Mouse (Mus musculus) heart, embryonic 11.5 days (tissue): ENCODE results near the gene Vrtn. TPM values are rescaled to one million over a fixed set of nuclear protein-coding genes. Genes with fewer than 3 reads are reported as not detected.

Experiments used
- ATAC-seq: fragments of 200-750 bp; cut with Nextera tagmentation; replicated peaks from 2 replicates; pipeline ENCODE4 v1.8.0; 2017; ENCODE audit warnings: moderate library complexity; ENCODE audit not compliant: insufficient number of reproducible peaks, low FRiP score, low TSS enrichment
- H3K27ac ChIP-seq: fragments of 300-500 bp; sonication (generic); 2 replicates; pipeline ENCODE4 v1.5.1; 2014; ENCODE audit warnings: mild to moderate bottlenecking, low read depth, low read length
- H3K27me3 ChIP-seq: fragments of 300-500 bp; sonication (generic); 2 replicates; pipeline ENCODE4 v1.6.1; 2014; ENCODE audit warnings: mild to moderate bottlenecking, low read length, mixed read lengths; ENCODE audit not compliant: control insufficient read depth, insufficient read depth
- H3K36me3 ChIP-seq: fragments of 300-500 bp; sonication (generic); 2 replicates; pipeline ENCODE4 v1.6.1; 2014; ENCODE audit warnings: mild to moderate bottlenecking, low read length, moderate library complexity, mixed read lengths; ENCODE audit not compliant: control insufficient read depth, insufficient read depth
- H3K4me1 ChIP-seq: fragments of 300-500 bp; sonication (generic); 2 replicates; pipeline ENCODE4 v1.6.1; 2014; ENCODE audit warnings: low read length; ENCODE audit not compliant: control insufficient read depth, insufficient read depth
- H3K4me2 ChIP-seq: fragments of 300-500 bp; sonication (generic); 2 replicates; pipeline ENCODE4 v1.6.1; 2014; ENCODE audit warnings: mild to moderate bottlenecking, moderate library complexity
- H3K4me3 ChIP-seq: fragments of 300-500 bp; sonication (generic); 2 replicates; pipeline ENCODE4 v1.5.1; 2014; ENCODE audit warnings: low read depth, low read length
- H3K9ac ChIP-seq: fragments of 300-500 bp; sonication (generic); 2 replicates; pipeline ENCODE4 v1.6.1; 2014; ENCODE audit warnings: mild to moderate bottlenecking, low read depth, low read length, moderate library complexity
- H3K9me3 ChIP-seq: fragments of 300-500 bp; sonication (generic); replicated peaks from 2 replicates; pipeline ENCODE4 v1.6.1; 2016; ENCODE audit warnings: low read length; ENCODE audit not compliant: control insufficient read depth
- WGBS: fragments of 180-500 bp; shearing (Covaris S2); extraction: QIAGEN DNeasy Blood & Tissue Kit; methylation state at CpG from one replicate; pipeline ENCODE4 v1.1.7; 2014; ENCODE audit not compliant: insufficient replicate concordance; 5-methylcytosine and 5-hydroxymethylcytosine counted together
- polyA plus RNA-seq: library from polyadenylated mRNA; unstranded; fragments of >200 nt; fragmentation: Nextera tagmentation; extraction: Ambion mirVana; gene quantifications from 2 replicates; pipeline ENCODE4 v1.2.1, GENCODE M21; 2014

Vrtn gene
- not detected in 2 replicates for polyA plus RNA-seq

DNA sequence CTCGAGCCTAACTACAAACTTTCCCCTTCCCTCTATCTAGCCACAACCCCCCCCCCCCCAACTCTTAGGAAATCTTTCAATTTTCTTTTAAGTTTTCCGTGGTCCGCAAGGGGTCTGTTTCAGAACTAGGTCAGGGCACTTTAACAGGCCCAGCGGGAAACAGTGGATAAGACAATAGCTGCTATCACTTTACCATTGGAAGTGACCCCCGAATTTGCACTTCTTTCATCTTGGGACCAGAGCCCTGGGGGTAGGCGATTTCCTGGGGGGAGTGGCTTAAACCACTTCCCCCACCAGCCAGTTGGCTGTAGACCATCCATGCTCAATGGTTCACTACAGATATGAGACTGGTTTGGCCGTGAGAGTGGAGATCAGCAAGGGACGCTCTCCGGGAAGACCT, at the start of gene Vrtn:
TSS of gene Vrtn (plus strand) at position 366 of the 400 bp plus-strand sequence.
- H3K9me3 ChIP-seq = no peaks in the 10 kb centered on the region
- ATAC-seq = no peak
- H3K9ac ChIP-seq = no peak within 1 kb of the TSS
- H3K27ac ChIP-seq = no peak within 1 kb of the TSS
- no peak within 1 kb of the TSS for H3K4me3 ChIP-seq
- H3K4me2 ChIP-seq = peak within 1 kb of the TSS; percentile 34; the same call in 1 of the 2 replicates
- peaks cover 44% of the 10 kb centered on the region for H3K27me3 ChIP-seq
- 8% methylated on average over 9 of the region's 9 CpGs for WGBS
- H3K36me3 ChIP-seq = no peaks in the 10 kb centered on the region
- no peaks in the 10 kb centered on the region; the same call in 1 of the 2 replicates for H3K4me1 ChIP-seq

DNA sequence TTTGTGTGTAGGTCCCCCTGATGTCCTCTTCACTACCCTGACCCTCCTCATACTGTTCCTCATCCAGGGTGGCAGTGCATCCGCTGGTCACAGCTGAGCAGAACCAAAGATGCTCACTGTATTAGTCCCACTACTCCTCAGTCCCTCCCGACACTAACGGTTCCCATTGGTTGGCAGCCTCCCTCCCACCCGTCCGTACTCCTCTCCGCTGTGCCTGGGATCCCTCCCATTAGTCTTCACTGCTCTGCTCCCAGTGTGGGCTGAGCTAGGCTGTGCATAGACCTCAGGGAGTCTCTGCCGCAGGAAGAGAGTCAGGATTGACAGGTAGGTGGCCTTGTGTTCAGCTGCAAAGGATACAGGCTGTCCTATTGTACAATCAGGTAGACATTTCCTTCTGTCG, 42.5 kb upstream of the Vrtn start:
- Histone ChIP-seq H3K27ac (no peak overlapping the region), H3K27me3 (peaks cover 15% of the 10 kb centered on the region), H3K9me3 (no peaks in the 10 kb centered on the region), H3K4me2 (no peak overlapping the region), H3K9ac (no peak overlapping the region), H3K4me1 (no peaks in the 10 kb centered on the region), H3K4me3 (no peak overlapping the region), H3K36me3 (peaks cover 4% of the 10 kb centered on the region)
- no peak for ATAC-seq
- 22% methylated on average over 8 of the region's 8 CpGs for WGBS

DNA sequence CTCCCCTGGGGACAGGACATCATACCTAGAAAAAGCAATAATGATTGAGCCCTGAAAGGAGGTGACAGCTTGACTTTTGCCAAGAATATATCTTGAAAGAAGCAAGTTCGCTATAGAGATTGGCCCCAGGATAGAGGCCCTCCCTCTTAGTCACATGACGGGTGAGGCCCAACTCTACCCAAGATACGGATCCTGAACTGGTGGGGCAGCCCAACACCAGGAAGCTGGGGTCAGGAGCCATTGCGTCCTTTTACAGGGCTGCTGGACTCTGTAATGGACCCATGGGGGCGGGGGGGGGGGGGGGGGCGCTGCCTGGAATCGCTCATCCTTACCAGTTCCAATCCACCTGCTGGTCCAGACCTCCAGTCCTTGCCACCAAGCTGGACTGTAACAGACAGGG, 36.8 kb upstream of the Vrtn start:
- 73% methylated on average over 6 of the region's 7 CpGs for WGBS
- no peak overlapping the region for H3K4me2 ChIP-seq
- H3K9me3 ChIP-seq = no peaks in the 10 kb centered on the region
- no peak for ATAC-seq
- peaks cover 10% of the 10 kb centered on the region for H3K36me3 ChIP-seq
- H3K27ac ChIP-seq = no peak overlapping the region
- no peaks in the 10 kb centered on the region for H3K4me1 ChIP-seq
- peaks cover 4% of the 10 kb centered on the region for H3K27me3 ChIP-seq
- no peak overlapping the region for H3K9ac ChIP-seq
- H3K4me3 ChIP-seq = no peak overlapping the region

DNA sequence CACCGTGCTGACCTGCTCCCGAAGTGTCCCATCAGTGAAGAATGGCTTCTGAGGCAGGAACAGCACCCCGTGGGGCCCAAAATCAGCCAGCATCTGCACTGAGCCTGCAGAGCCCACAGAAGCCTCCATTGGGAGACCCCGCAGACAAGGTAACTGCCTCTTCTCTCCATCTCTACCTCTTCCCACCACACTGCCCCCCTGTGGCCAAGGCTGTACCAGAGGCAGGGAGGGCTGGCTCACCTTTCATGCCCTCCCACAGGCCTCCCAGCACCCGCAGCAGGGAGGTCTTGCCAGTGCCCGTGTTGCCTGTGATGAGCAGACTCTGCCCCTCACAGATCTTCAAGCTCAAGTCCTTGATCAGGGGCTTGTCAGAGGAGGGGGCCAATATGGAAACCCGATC, 35.0 kb upstream of the Vrtn start:
- Histone ChIP-seq H3K27me3 (no peaks in the 10 kb centered on the region), H3K9me3 (no peaks in the 10 kb centered on the region), H3K36me3 (peaks cover 10% of the 10 kb centered on the region), H3K4me1 (no peaks in the 10 kb centered on the region), H3K4me2 (no peak overlapping the region), H3K9ac (no peak overlapping the region), H3K27ac (no peak overlapping the region), H3K4me3 (no peak overlapping the region)
- no peak for ATAC-seq
- 69% methylated on average over 7 of the region's 7 CpGs for WGBS

DNA sequence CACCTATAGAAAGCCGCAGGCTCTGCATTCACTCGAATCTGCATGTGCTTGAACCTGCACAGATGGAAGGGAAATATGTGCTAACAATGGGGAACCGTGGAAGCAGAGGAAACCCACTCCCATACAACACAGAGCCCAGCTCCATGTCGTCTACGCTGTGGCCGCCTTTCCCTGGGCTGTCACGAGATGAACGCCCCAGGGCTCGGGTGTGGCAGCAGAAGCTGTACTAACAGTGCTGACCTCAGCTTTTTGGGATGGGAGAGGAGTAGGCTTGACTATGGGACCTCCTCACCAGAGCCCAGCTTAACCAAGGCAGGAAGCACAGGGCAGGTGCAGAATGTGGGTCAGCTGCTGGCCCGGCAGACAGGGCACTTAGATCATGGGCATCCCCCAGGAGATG, 29.1 kb upstream of the Vrtn start:
- Histone ChIP-seq H3K4me2 (no peak overlapping the region), H3K27ac (no peak overlapping the region), H3K9me3 (no peaks in the 10 kb centered on the region), H3K4me1 (peaks cover 2% of the 10 kb centered on the region; the same call in 1 of the 2 replicates), H3K27me3 (no peaks in the 10 kb centered on the region), H3K4me3 (no peak overlapping the region), H3K36me3 (peaks cover 7% of the 10 kb centered on the region; the same call in 1 of the 2 replicates), H3K9ac (no peak overlapping the region)
- WGBS = 87% methylated on average over 10 of the region's 10 CpGs
- ATAC-seq = no peak

DNA sequence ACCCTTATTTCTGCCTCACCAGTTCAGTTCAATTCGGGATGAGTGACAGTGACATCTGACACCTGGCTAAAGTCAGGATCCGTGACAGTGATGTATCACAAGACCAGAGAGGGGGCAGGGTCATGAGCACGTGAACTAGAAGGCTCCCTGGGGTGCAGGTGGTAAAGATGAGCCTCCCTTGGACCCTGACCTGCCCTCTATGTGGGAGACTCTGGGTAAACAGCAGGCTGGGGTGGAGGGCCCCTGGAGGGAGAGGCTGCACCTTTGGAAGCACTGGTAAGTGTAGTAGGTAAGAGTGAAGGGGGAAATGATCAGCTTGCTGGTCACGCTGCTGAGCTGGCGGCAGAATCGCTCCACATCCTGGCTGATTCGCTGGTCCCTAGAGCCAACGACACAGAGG, 28.3 kb upstream of the Vrtn start:
- Histone ChIP-seq H3K4me3 (no peak overlapping the region), H3K4me1 (peaks cover 2% of the 10 kb centered on the region; the same call in 1 of the 2 replicates), H3K27me3 (no peaks in the 10 kb centered on the region), H3K36me3 (0 out of 2 replicates have a peak, but pooled peaks cover 1% of the 10 kb centered on the region), H3K4me2 (no peak overlapping the region), H3K9ac (no peak overlapping the region), H3K9me3 (no peaks in the 10 kb centered on the region), H3K27ac (no peak overlapping the region)
- WGBS = 53% methylated on average over 8 of the region's 8 CpGs
- no peak for ATAC-seq

DNA sequence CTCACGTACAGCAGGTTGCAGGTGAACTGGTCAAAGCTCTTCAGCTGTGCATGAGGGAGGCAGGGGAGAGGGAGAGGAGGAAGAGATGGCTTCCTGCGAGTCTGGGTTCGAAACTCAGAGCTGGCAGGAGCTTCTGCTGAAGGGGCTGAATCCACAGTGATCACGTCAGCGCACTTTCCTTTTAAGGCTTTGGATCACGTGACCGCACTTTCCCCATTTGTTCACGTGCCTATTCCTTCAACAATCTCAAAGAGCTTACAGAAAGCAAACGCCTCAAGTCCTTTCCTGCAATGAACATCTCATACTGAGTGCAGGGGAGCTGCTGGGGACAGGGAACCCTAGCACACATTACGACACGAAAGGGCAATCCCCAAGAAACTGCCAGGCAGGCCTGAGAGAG, 26.8 kb upstream of the Vrtn start:
- no peak overlapping the region for H3K4me3 ChIP-seq
- H3K27ac ChIP-seq = no peak overlapping the region
- WGBS = 76% methylated on average over 11 of the region's 11 CpGs
- no peaks in the 10 kb centered on the region for H3K9me3 ChIP-seq
- H3K36me3 ChIP-seq = no peaks in the 10 kb centered on the region
- H3K27me3 ChIP-seq = no peaks in the 10 kb centered on the region
- H3K4me1 ChIP-seq = peaks cover 2% of the 10 kb centered on the region; the same call in 1 of the 2 replicates
- no peak overlapping the region for H3K9ac ChIP-seq
- no peak overlapping the region for H3K4me2 ChIP-seq
- no peak for ATAC-seq

DNA sequence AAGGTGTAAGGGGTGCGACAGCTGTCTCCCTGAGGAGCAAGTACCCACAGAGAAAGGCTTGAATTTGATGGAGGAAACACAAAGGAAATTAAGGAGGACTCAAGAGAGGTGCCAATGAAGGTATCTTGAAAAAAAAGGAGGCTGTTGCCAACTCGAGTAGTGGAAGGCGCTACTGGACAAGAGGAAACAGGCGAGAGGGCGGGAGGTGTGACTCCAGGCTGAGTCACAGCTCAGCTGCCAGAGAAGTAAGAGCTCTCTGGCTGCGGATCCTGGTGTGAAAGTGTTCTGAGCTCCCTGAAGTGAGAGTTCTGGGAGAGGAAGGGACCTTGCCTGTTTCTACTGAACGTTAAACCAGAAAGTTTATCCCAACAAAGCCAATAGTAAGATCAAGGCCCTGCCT, 26.3 kb upstream of the Vrtn start:
- ATAC-seq = no peak
- H3K4me3 ChIP-seq = no peak overlapping the region
- no peaks in the 10 kb centered on the region for H3K36me3 ChIP-seq
- peaks cover 2% of the 10 kb centered on the region; the same call in 1 of the 2 replicates for H3K4me1 ChIP-seq
- no peaks in the 10 kb centered on the region for H3K9me3 ChIP-seq
- no peak overlapping the region for H3K27ac ChIP-seq
- H3K27me3 ChIP-seq = no peaks in the 10 kb centered on the region
- H3K4me2 ChIP-seq = no peak overlapping the region
- H3K9ac ChIP-seq = no peak overlapping the region
- 46% methylated on average over 7 of the region's 7 CpGs for WGBS

DNA sequence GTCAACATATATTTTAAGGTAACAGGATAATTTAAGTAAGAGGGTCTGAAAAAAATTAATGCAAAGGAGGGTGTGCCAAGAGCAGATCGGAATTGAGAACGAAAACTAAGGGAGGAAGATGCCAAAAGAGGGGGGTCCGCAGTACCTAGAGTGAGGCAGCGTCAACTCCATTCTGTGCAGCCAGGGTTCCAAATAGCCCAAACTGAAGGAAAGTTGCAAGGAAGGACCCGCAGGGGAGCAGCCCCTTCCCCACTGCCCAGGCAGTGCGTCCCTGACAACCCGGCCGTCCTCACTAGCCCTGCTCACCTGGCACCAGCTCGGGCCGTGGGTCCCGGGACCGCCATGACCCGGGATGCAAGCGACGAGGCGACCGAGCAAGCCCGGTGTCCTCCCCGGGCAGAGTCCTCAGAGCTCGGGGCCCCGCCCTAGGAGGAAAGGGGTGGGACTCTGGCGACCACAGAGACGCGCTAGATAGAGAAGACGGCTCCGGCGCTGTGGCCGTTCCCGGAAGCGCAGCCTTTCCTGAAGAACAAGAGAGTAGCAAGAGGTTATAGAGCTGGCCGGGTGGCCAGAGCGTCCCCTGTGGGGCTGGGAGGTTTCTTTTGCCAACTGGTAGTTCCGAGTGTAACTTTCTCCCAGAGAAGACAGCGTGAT, 23.7 kb upstream of the Vrtn start, which contains the start of gene Abcd4:
TSS of gene Abcd4 (minus strand) at position 437 of the 654 bp plus-strand sequence.
- H3K9ac ChIP-seq = peak within 1 kb of the TSS; percentile 81
- no peaks in the 10 kb centered on the region for H3K36me3 ChIP-seq
- no peak within 1 kb of the TSS for H3K27ac ChIP-seq
- H3K9me3 ChIP-seq = no peaks in the 10 kb centered on the region
- under 1% methylated on average over 34 of the region's 34 CpGs for whole genome bisulfite sequencing
- ATAC-seq = peak; percentile 92
- peak within 1 kb of the TSS; percentile 59 for H3K4me3 ChIP-seq
- H3K4me1 ChIP-seq = peaks cover 6% of the 10 kb centered on the region; the same call in 1 of the 2 replicates
- H3K4me2 ChIP-seq = peak within 1 kb of the TSS; percentile 61
- no peaks in the 10 kb centered on the region for H3K27me3 ChIP-seq
